Mouse (Mus musculus): ENCODE measurements around the gene Haus6. TPM values are rescaled to one million over a fixed set of nuclear protein-coding genes. Genes with fewer than 3 reads are reported as not detected.
"Not testable (repeated sequence)": the region's sequence is repeated elsewhere in the genome, so short reads cannot be mapped to it uniquely, and the experiment has no call there.

Haus6 gene
- 1 to 10 TPM; 6.2 to 7.3 TPM for total RNA-seq (2021)

DNA sequence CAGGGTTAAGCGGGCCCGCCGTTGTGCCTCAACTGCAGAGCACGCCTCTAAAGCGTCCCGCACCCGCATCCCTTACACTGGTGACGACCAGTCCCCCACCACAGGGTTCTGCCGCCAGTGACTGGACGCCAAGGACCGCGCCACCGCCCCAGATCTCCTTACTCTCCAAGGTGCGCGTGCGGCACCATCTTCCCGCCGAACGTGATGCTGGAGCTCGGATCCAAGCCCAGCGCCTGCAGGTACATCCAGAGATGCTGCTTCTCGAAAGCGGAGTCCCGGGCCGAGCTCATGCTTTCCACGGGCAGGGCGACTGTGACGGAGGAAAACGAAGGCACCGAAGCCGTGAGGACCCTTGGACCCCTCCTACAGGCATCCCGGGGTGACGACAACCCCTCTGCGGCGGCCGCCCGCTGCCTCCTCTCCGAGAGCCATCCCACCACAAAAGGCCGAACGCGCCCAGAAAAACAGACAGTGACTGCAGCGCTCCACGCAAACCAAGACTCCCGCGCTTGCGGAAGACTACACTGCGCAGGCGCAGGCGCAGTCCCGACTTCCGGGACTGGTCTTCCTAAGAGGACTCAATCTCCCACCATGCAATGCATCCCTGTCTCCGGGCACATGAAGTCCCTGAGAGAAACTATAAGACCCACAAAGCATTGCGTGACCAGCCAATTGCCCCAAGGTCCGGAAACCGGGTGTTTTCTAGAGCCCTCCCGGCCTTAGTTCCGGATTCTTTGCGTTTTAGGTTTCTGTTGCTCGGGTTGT is at the start of gene Haus6:
Gene Haus6, minus strand, starts transcription at position 532 of the 765 bp plus-strand sequence.
- peak; percentile 72 to 78 for DNase-seq (ENCODE audit: extremely low spot score in 1 of 2, low spot score in 1 of 2)

DNA sequence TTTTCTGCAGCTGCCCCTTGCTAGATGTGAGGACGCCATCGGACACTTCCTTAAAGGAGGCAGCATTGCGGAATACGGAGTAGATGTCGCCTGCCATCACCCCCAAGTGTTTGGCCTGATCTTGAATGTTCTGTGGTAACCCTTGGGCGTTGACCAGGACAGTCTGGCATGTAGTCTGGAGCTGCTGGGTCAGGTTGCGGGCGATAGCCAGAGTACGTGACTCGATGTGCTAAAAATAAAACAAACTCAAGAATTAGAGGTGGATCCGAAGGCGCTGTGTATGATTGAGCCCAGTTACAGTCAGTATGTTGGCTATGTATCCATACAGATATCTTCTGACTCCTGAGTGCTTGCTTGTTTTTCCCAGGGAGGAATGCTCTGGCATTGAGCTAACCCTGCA is 45.3 kb upstream of the Haus6 start:
- no peak for DNase-seq (ENCODE audit: extremely low spot score in 1 of 2, low spot score in 1 of 2)

DNA sequence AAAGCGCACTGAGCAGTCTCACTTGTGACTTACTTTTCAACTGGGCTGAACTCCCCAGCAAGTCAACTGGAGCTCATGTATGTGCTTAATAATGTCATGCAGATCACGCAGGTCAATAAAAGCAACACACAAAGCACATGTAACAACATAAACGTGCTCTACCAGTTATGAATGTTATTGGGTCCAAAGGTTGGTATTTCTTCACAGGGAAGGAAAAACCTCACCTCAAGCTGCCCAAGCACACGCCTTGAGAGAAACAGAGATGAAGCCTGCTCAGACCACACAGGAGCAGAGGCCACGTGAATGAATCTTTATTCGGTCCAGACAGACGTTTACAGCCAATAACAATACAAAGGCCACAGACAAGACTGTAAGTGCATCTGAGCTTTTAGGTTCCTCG is 44.6 kb upstream of the Haus6 start:
- DNase-seq (ENCODE audit: extremely low spot score in 1 of 2, low spot score in 1 of 2) = not testable (repeated sequence)

DNA sequence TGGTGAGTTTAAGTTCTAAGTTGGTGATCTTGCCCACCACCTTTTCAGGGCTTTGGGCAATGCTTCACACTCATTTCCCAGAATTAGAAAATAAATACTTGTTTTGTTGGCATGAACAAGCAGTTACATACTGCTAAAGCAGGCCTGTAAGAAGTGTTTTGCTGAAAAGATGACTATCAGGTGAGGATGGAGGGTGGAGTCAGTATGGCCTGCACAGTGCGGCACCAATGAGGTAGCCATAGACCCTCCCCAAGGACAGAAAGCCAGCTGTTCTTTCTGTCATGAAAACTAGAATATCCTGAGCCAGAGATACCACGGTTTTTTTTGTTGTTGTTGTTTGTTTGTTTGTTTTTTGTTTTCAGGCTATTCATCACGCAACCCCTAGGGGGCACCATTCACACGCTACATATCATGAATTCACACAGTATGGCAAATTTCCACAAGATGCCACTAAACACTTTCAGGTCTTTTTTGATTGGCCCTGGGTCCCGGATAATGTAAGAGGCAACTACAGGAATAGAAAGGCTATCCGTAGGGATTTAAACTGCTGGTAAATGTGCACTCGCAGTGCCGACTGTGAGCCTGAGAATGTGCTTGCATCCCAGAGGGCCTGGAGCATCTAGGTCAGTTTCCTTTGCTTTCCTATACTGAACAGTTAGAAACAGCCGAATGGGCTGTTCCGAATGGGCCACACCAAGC is 40.0 kb upstream of the Haus6 start:
- DNase-seq (ENCODE audit: extremely low spot score in 1 of 2, low spot score in 1 of 2) = peak in 1 of 2 experiments; percentile 12

DNA sequence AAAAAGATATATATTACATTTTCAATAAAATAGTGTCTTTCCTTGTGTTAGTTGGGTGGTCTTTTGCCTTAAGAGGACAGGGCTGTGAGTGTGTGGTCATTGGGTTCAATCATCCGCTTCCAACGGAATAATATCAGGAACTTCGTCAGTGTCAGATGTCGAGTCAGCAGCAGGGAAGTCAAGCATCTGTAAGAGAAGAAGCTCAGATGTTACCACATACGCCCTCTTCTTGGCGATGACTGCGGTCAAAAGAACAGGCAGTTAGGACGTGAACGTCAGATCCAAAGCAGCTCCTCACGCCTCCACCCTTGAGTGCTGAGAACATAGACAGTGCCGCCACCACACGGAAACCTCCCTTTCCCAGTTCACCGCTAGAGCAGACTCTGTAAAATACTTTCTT is 36.5 kb upstream of the Haus6 start:
- DNase-seq (ENCODE audit: extremely low spot score in 1 of 2, low spot score in 1 of 2) = not testable (repeated sequence)

DNA sequence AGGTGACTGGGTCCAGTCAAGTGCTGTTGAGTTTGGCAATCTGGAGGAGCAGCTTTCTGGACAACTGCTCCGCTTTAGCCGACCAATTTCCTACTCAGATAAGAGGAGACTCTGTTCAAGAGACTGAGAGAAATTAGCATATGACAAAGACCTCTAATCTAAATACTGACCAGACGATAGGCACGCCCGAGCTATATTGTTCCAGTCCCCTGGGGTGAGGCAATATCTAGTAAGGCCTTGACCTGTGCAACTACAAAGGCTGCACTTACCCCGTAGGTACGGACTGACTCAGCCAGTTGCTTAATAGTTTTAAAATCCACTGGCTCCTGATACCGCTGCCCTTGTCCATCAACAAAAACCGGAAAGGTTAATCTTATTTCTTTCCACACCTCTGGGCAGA is 25.7 kb upstream of the Haus6 start:
- DNase-seq (ENCODE audit: extremely low spot score in 1 of 2, low spot score in 1 of 2) = not testable (repeated sequence)

DNA sequence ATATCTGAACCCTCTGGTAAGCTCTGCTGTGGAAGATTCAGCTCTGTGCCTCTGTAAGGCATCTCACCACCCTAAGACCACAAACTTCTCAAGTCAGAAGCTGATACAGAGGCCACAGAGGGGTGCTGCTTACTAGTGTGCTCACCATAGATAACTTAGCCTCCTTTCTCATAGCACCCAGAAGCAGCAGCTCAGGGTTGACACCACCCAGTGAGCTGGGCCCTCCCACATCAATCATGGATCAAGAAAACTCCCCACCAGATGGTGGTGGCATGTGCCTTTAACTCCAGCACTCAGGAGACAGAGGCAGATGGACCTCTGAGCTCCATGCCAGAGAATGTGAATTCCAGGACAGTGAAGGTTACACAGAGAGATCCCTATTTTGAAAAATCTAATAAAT is 23.0 kb upstream of the Haus6 start:
- not testable (repeated sequence) for DNase-seq (ENCODE audit: extremely low spot score in 1 of 2, low spot score in 1 of 2)

DNA sequence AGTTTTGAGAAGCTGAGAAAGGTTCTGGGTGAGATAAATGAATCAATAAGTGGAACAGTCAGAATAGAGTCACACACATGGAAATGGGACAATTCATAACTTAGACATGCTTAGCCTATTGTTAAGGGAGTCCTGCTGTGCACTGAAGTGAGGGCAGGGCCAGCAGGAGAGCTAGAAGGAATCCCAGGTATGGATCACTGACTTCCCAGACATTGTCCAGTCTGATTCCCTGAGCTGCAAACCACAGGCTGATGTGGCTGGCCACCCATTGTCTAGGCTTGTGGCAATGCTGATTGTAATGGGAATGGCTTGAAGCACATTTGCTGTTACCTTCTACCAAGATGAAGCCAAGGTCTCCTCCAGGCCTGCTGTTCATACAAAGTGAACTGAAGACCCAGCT is 22.5 kb upstream of the Haus6 start:
- DNase-seq (ENCODE audit: extremely low spot score in 1 of 2, low spot score in 1 of 2) = not testable (repeated sequence)

DNA sequence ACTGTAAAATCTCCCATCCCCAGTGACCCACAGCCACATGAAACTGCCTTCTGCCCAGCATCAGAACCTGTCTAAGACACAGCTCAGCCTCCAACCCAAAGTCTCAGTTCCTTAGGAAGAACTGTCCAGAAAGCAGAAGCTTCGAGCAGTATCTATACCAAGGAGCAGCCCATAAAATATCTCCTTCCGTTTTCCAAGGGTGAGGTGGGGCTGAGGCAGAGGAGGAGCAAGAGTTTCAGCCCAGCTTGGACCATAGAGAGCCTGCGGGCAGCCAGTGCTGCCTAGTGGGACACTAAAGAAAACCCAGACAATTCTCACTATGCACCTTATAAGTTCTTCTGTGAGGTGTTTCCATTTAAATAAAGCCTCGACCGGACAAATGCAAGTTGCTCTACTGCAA is 20.7 kb upstream of the Haus6 start:
- DNase-seq (ENCODE audit: extremely low spot score in 1 of 2, low spot score in 1 of 2) = not testable (repeated sequence)

DNA sequence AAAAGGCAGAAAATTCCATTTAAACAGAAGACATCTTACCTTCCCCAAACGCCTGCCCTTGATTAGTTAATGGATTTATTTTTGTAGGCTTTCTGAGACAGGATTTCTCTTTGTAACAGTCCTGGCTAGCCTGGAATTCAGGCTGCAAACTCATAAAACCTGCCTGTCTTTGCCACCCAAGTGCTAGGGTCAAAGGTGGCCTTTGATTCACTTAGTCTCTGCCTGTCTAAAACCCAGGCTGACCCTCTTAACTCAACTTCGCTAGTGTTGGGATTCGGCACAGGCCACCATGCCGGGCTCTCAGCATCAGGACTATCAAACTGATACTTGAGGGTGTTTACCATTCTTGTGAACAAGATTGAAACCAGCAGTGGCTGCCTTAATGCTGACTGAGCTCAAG is 20.0 kb upstream of the Haus6 start:
- no peak for DNase-seq (ENCODE audit: extremely low spot score in 1 of 2, low spot score in 1 of 2)

DNA sequence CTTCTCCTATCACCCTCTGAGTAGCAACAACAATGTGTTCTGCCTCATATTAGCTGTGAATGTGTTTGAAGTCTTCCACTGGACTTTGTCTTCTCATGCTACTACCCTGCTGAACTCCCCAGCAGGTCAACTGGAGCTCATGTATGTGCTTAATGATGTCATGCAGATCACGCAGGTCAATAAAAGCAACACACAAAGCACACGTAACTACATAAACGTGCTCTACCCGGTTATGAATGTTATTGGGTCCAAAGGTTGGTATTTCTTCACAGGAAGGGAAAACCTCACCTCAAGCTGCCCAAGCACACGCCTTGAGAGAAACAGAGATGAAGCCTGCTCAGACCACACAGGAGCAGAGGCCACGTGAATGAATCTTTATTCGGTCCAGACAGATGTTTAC is 14.6 kb upstream of the Haus6 start:
- not testable (repeated sequence) for DNase-seq (ENCODE audit: extremely low spot score in 1 of 2, low spot score in 1 of 2)

DNA sequence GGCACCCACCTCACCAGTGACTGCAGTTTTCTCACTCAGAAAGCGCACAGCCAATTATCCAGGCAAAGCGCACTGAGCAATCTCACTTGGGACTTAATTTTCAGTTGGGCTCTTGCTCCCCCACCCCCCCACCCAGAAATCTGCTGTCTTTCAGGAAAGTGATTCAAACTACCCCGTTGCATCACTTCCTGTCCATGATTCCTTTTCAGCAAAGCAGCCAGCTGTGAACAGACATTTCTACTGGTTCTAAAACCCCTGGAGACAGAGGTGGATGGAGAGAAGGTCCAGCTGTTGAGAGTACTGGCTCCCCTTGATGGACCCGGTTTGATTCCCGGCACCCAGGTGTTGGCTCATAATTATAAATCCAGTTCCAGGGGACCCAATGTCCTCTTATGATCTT is 13.6 kb upstream of the Haus6 start:
- no peak for DNase-seq (ENCODE audit: extremely low spot score in 1 of 2, low spot score in 1 of 2)

DNA sequence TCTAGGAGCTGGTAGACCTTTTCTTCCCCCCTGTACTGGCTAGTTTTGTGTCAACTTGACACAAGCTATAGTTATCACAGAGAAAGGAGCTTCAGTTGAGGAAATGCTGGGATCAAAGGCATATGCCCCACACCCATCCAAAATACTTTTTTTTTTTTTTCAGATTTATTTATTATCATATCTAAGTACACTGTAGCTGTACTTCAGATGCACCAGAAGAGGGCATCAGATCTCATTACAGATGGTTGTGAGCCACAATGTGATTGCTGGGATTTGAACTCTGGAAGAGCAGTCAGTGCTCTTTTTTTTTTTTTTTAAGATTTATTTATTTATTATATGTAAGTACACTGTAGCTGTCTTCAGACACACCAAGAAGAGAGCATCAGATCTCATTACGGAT is 10.7 kb upstream of the Haus6 start:
- not testable (repeated sequence) for DNase-seq (ENCODE audit: extremely low spot score in 1 of 2, low spot score in 1 of 2)

DNA sequence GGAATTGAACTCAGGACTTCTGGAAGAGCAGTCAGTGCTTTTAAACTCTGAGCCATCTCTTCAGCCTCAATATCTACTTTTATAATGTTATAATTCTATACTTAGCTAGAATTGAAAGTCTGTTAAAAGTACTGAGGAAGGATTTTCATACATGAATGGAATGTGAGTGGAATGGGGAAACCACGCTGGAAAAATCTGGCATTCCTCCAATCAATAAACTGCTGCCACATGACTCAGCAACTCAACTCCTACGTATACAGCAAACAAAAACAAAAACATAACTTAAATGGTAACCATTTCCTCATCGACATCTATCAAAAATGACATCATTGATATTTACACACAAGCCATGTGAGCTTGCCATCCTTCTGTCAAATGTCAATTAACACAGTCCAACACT is 10.3 kb upstream of the Haus6 start:
- DNase-seq (ENCODE audit: extremely low spot score in 1 of 2, low spot score in 1 of 2) = no peak

DNA sequence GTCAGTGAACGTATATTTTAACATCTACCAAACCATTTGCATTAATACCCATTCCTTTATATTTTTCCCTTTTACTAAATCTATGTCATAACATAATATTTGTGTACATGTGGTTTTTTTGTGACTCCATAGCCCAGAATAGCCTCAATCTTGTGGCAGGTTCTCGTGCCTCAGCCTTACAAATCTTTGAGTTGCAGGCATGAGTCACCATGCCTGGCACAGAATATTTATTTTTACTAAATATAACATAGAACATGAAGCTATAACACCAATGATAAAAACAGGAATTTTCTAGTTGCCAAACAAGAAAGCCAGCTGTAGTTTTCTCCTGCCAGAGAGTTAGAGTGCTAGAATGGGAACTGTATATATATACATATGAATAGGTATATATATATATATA is 8.7 kb upstream of the Haus6 start:
- no peak for DNase-seq (ENCODE audit: extremely low spot score in 1 of 2, low spot score in 1 of 2)

DNA sequence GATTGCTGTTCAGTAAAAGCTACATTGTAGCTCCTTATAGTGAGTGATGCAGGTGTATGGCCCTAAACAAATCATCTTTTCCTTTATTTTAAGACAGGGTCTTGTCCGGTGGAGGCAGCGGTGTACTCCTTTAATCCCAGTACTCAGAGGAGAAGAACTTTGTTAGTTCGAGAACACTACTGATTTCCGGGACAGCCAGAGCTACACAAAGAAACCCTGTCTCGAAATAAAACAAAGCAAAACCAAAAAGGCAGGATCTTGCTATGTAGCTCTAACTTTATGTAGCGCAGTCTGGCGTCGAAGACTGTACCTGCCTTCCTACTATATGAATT is 400 bp upstream of the Haus6 start:
- DNase-seq (ENCODE audit: extremely low spot score in 1 of 2, low spot score in 1 of 2) = no peak

DNA sequence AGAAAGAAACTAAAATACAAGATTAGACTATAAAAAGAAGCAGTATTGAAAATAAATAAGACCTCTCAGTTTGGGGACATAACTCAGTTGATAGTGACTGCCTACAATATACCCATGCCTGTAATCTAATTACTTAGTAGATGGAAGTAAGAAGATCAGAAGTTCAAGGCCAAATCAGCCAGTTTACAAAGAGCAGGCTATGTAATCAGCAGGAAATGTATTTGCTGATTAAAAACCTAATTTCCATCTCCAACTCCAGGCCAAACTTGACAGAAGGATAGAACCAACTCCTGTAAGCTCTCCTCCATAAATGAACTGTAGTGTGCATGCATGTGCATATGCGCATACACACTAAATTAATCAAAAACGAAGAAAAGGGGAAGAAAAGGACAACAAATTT is 20.6 kb downstream of the Haus6 start:
- no peak for DNase-seq (ENCODE audit: extremely low spot score in 1 of 2, low spot score in 1 of 2)

DNA sequence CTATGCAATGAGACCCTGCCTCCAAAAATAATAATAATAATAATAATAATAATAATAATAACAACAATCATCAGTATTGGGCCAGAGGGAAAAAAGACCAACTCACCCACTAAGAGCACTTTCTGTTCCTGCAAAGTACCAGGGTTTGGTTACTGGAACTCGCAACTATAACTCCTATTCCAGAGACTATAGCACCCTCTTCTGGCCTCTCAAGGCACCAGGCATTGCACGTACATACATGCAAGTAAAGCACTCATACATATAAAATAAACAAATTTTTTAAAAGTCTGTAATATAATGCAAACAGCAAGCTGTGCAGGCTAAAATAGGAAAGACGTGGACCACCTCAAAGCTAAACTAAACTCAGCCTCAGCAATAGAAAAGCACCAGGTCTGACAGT is 23.6 kb downstream of the Haus6 start:
- no peak for DNase-seq (ENCODE audit: extremely low spot score in 1 of 2, low spot score in 1 of 2)

DNA sequence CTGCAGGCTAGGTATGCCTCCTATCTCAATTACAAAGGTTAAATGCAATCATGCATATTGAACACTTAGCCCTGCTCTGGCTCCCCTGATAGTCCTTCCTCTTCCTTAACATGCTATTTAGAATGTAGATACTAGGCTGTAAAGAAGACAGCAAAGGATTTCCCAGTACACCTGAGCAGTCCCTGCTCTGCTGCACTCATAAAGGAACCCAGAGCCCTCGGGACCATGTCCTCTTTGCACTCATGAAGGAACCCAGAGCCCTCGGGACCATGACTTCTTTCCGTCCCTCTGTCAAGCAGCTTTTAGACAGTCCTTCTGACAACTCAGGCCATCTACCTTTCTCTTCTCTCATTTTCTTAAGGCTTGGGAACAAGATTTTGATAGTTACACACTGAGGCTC is 31.3 kb downstream of the Haus6 start:
- DNase-seq (ENCODE audit: extremely low spot score in 1 of 2, low spot score in 1 of 2) = no peak

DNA sequence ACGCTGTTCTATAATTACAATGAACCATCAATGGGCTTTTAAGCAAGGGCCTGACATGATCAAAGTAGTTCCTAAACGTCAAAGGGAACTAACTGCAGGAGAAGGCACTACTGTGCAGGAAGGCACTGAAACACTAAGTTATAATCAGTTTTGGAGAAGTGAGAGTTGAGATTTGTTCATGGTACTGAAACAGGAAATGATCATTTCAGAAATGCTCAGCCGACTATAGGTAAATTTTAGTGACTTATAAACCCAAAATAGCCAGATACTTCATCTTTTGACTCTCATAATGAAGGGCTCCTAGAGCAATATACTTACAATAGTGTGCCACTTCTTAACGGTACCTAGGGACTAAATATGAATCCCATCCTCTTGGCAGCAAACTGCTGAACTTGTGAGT is 31.8 kb downstream of the Haus6 start:
- DNase-seq (ENCODE audit: extremely low spot score in 1 of 2, low spot score in 1 of 2) = no peak

DNA sequence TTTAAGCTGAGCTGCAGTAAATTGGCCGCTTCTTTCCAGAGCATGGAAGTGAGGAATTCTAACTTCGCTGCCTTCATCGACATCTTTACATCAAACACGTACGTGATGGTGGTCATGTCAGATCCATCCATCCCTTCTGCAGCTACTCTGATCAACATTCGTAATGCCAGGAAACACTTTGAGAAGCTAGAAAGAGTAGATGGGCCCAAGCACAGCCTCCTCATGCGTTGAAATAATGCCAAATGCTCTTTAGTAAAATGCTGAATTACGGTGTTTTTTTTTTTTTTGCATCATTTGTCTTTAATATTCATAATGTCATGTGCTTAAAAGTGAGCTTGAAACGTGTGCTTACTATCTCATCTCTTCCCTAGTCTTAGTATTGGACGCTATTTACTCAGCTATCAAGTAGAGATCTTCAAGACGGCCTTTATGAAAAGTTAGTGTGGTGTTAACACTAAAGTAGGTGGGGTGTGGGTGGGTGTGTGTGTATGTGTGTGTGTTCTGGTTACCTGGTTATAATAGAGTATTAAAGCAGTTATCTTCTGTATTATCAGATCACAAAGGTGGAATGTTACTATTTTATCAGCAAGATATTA is 35.1 kb downstream of the Haus6 start:
- DNase-seq (ENCODE audit: extremely low spot score in 1 of 2, low spot score in 1 of 2) = no peak

DNA sequence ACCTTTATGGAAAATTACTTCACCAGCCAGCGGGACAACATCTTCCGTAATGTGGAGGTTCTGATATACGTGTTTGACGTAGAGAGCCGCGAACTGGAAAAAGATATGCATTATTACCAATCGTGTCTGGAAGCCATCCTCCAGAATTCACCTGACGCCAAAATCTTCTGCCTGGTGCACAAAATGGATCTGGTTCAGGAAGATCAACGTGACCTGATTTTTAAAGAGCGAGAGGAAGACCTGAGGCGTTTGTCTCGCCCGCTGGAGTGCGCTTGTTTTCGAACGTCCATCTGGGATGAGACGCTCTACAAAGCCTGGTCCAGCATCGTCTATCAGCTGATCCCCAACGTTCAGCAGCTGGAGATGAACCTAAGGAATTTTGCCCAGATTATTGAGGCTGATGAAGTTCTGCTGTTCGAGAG is 35.7 kb downstream of the Haus6 start:
- peak in 1 of 2 experiments; percentile 16 for DNase-seq (ENCODE audit: extremely low spot score in 1 of 2, low spot score in 1 of 2)

Measured in layer of hippocampus, postnatal 25 days (tissue).